Mouse (Mus musculus) NIH3T3 (cell line): ENCODE data around the gene Rfx7.

Experiments
- DNase-seq: peaks from one replicate; pipeline ENCODE4 v3.0.0-alpha.2; 2012; ENCODE audit warnings: low read depth

Rfx7 gene

DNA sequence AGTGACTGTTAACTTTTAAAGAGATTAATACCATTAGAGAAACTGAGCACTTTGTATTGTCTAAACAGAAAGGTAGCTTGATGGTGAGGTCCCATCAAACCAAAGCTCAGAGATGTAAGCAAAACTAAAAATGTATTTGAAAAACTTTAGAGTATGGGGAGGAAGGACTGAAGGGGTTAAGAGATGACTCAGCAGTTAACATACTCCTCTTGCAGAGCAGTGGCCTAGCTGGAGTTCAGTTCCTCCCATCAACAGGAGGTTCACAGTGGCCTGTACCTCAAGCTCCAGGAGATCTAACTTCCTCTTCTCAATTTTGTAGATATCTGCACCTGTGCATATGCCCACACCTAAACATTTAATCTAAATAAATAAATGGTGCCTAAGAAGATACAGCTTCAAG, 11.6 kb downstream of the Rfx7 start:
- DNase-seq = no peak

DNA sequence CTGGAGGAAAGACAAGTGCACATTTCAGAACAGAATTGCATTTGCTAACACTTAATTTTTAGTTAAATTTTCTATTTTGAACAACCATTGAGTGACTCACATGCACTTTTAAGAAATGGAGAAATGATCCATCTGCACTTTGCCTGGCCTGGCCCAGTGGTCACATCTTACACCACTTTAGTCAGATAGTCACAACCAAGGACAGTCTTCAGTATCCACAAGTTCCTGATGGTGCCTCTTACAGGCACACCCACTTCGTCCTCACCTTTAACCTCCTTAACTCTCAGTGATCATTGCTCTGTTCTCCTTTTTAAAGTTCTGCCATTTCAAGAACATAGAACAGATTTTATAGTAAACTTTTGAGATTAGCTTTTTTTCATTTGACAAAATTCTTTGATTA, 26.7 kb downstream of the Rfx7 start:
- DNase-seq = no peak

GRCm38 (mm10) chr9:72560316-72560715, 28.3 kb downstream of the Rfx7 start:
- DNase-seq = no peak

DNA sequence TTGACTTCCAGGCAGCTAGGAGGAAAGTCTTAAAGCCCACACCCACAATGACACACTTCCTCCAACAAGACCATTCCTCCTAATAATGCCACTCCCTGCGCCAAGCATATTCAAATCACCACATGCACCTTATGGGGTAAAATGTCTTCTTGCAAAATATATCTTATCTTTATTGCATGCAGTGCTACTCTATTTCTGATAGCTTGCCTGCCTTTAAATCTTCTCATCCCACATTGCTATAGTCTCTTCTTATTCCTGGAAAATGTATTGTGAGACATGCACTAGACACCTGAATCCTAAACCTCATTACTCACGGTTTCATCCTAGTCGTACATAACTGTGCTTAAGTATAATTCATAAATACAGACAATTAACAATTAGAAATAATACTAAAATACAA, 31.2 kb downstream of the Rfx7 start:
- no peak for DNase-seq

DNA sequence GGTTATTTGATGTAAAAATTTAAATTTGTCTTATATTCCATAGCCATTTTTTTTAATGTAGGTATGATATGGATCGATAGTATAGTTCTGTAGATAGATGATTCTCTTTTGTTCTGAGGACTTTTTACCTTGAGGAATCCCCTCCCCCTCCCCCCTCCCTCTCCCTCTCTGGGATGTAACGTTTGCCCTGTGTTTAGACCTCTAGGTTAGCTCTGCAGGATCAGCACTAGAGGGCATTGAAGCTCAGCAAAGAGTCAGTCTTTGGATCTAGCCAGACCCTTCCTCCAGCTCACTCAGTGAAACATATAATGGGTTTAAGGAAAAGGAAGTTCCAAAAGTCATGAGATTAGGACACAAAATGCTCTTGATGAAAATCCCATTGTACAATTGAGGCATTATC, 35.1 kb downstream of the Rfx7 start:
- DNase-seq = no peak

DNA sequence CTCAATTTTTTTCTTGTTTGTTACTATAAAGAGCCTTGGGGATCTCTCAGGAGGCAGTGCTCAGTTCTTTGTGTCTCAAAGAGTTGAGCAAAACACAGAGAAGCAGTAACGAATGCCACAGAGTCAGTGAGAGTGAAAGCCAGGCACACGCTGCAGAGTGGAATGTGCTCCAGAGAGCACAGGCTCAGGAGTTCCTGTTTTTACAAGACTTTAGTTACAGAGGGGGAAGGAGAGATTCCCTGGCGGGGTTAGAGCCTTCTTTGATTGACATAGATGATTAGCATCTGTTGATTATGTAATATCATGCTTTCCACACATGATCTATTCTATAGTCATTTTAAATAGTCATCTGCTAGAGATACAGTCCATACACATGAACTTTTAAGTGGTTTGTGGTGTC, 48.2 kb downstream of the Rfx7 start:
- DNase-seq = peak; percentile 5

GRCm38 (mm10) chr9:72590861-72591260, 58.8 kb downstream of the Rfx7 start:
- DNase-seq = no peak

- no peak for DNase-seq
Measured at GRCm38 (mm10) chr9:72592016-72592415, 60.0 kb downstream of the Rfx7 start.

- DNase-seq = peak; percentile 71
Measured at GRCm38 (mm10) chr9:72594656-72595055, 62.6 kb downstream of the Rfx7 start.

GRCm38 (mm10) chr9:72600142-72600541, 68.1 kb downstream of the Rfx7 start:
- no peak for DNase-seq

DNA sequence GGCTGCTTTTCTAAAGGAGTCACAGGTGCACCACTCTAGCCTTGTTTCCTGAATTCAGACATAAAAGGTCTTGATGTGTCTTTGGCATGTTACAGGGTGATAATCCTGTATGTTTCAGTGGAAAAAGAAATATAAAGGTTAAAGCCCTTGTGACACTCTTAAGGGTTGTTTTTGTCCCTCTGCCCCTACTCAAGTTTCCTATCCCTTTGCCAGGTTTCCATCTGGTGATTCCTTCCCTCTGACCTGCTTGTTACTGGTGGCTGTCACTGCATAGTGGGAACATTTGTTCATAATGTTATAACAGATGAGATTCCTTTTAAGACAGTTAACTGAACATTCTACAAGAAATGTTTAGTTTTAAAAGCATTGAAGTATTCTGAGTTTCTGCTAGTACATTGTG, 77.7 kb downstream of the Rfx7 start:
- DNase-seq = no peak

- no peak for DNase-seq
Measured at GRCm38 (mm10) chr9:72613884-72614283, 81.8 kb downstream of the Rfx7 start.

- DNase-seq = peak; percentile 68
Measured at GRCm38 (mm10) chr9:72614786-72615480, 82.9 kb downstream of the Rfx7 start.

GRCm38 (mm10) chr9:72618037-72618436, 86.0 kb downstream of the Rfx7 start:
- no peak for DNase-seq

DNA sequence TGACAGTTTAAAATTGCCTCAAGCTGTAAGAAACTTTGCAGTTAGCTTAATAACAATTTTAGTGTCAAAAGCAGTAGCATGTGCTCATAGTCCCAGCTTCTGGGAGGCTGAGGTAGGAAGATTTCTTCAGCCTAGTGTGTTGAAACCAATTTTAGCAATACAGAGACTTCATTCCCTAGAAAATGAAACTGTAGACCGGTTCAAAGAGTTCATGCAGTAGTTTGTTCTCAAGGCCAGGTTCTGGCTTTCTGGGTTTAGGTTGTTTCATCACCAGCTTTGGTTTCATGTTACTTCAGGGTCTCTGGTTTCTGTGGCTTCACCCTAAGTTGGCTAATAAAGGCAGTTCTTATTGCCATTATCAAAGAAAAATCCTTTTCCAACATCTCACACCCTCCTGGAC, 91.6 kb downstream of the Rfx7 start:
- DNase-seq = no peak

DNA sequence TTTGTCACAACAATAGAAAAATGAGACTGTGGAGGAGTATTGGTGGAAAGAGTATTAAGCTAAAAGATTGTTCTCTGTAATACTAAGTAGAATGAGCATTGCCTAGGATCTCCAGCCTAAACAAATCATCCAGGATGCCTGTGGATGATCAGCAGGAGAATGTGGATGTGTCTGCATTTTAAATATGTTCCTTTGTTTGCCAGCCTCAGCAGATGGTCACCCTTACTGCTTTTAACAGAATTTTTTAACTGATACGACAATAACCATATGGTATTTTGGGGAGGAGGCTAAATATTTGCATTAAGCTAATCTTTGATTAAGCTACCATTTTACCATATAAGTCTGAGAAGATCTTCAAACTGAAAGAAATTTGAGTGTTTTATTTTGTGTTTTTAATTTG, 95.6 kb downstream of the Rfx7 start:
- DNase-seq = no peak

DNA sequence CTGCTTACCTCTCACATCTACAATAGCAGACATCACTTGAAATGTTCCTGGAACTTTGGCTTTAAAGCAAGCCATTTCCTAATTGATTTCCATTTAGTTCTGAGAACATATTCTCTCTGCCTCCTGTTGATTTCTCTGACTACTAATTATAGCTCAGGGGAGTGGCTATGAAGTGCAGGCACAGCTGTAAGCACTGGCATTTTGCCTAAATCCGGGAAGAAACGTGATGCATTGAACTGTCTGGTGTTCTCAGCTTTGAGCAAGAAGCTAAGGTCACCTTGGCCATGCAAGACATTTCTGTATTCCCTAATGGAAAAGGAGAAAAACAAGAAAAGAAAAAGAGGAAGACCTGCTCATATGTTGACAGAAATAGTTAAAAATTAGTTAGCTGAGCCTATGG, 96.6 kb downstream of the Rfx7 start:
- peak; percentile 73 for DNase-seq

GRCm38 (mm10) chr9:72632198-72632597, 100.2 kb downstream of the Rfx7 start:
- DNase-seq = no peak

DNA sequence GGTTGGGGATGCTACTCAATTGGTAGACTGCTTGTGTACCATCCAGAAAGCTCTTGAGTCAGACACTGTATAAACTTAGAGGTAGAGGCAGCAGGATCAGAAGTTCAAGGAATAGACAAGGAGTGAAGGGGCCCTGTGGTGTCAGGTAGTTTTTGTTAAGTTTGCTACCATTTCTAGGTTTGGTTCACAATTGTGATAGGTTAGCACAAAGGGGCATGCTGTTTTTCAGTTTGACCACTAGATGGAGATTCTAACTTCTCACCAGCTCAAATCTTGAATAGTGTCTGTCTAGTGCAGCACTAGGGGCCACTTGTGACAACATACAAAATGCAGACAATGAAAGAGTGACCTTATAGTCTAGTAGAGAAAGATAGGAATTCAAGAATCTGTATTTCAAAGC, 103.1 kb downstream of the Rfx7 start:
- DNase-seq = peak; percentile 66

DNA sequence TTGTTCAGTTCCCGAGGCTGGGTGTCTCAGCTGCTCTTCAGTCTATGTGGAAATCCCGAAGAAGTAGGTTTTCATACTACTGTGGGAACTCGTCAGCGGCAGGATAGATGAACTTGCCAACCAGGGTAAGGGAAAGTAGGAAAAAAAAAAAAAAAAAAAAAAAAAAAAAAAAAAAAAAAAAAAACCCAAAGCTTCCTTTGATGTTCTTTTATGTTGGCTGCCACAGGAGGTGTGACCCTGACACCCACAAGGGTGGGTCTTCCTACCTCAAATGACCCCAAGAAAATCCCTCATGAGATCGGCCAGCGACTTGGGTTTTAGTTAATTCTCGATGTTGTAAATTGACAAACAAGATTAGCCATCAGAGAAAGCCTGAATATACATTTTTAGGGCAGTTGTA, 104.5 kb downstream of the Rfx7 start:
- DNase-seq = no peak

DNA sequence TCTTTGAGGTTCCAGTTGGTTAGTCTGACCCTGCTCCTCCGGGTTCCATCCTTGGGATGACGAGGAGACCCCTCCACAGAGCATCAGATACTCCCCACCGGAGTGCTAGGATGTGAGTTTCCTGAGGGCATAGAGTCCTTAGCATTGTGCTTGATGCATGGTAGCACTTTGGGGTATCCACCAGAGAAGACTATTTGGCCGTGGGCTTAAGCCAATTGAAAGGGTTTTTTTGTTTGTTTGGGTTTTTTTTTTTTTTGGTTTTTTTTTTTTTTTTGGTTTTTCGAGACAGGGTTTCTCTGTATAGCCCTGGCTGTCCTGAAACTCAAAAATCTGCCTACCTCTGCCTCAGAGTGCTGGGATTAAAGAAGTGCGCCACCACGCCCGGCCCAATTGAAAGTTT, 105.2 kb downstream of the Rfx7 start:
- no peak for DNase-seq

GRCm38 (mm10) chr9:72638951-72639842, 107.2 kb downstream of the Rfx7 start:
- peak; percentile 81 for DNase-seq

- DNase-seq = peak; percentile 97
Measured at GRCm38 (mm10) chr9:72639843-72640621, 108.0 kb downstream of the Rfx7 start.
